Mouse (Mus musculus): Measurements from ENCODE around the gene D2hgdh. TPM values are rescaled to one million over a fixed set of nuclear protein-coding genes. Genes with fewer than 3 reads are reported as not detected.
A peak's percentile ranks its signal among the peaks of the same experiment; 100 is the strongest.

D2hgdh gene
- polyA plus RNA-seq (2015; fragmentation: Nextera tagmentation; extraction: Ambion mirVana) = 15.5 and 16.1 TPM in 2 replicates

- H3K9ac ChIP-seq (replicated peaks) = peak within 1 kb of the TSS; percentile 61
- peaks cover 17% of the 10 kb centered on the region for H3K4me1 ChIP-seq
- H3K9me3 ChIP-seq = no peaks in the 10 kb centered on the region
- peak within 1 kb of the TSS; percentile 96 for H3K27ac ChIP-seq (replicated peaks)
- H3K4me3 ChIP-seq = peak within 1 kb of the TSS; percentile 61
- H3K27me3 ChIP-seq = no peaks in the 10 kb centered on the region
- 4% methylated on average over 10 of the region's 10 CpGs for WGBS
- peak within 1 kb of the TSS; percentile 78 for H3K4me2 ChIP-seq (replicated peaks)
- H3K36me3 ChIP-seq = peaks cover 6% of the 10 kb centered on the region
- peak; percentile 15 for ATAC-seq (replicated peaks)
Measured at GRCm38 (mm10) chr1:93824609-93825008, at the start of gene D2hgdh. D2hgdh (plus strand) TSS chr1:93824909.

GRCm38 (mm10) chr1:93776686-93777085 is 48.0 kb upstream of the D2hgdh start:
- no peak overlapping the region for H3K9ac ChIP-seq (replicated peaks)
- no peaks in the 10 kb centered on the region for H3K9me3 ChIP-seq
- WGBS = 91% methylated on average over 5 of the region's 5 CpGs
- no peak overlapping the region for H3K4me2 ChIP-seq (replicated peaks)
- no peaks in the 10 kb centered on the region for H3K27me3 ChIP-seq
- no peak overlapping the region for H3K4me3 ChIP-seq
- H3K36me3 ChIP-seq = peaks cover 70% of the 10 kb centered on the region
- ATAC-seq (replicated peaks) = no peak
- no peaks in the 10 kb centered on the region for H3K4me1 ChIP-seq
- no peak overlapping the region for H3K27ac ChIP-seq (replicated peaks)

GRCm38 (mm10) chr1:93786912-93787311 is 37.8 kb upstream of the D2hgdh start:
- no peaks in the 10 kb centered on the region for H3K27me3 ChIP-seq
- H3K36me3 ChIP-seq = peaks cover 87% of the 10 kb centered on the region
- no peaks in the 10 kb centered on the region for H3K4me1 ChIP-seq
- no peak overlapping the region for H3K4me3 ChIP-seq
- no peak overlapping the region for H3K9ac ChIP-seq (replicated peaks)
- no peaks in the 10 kb centered on the region for H3K9me3 ChIP-seq
- no peak overlapping the region for H3K27ac ChIP-seq (replicated peaks)
- 87% methylated on average over 2 of the region's 2 CpGs for WGBS
- no peak for ATAC-seq (replicated peaks)
- H3K4me2 ChIP-seq (replicated peaks) = no peak overlapping the region

GRCm38 (mm10) chr1:93794526-93794925 is 30.2 kb upstream of the D2hgdh start:
- H3K27me3 ChIP-seq = no peaks in the 10 kb centered on the region
- no peak overlapping the region for H3K9ac ChIP-seq (replicated peaks)
- no peak overlapping the region for H3K4me2 ChIP-seq (replicated peaks)
- no peak overlapping the region for H3K27ac ChIP-seq (replicated peaks)
- 95% methylated on average over 8 of the region's 8 CpGs for WGBS
- peaks cover 73% of the 10 kb centered on the region for H3K36me3 ChIP-seq
- no peaks in the 10 kb centered on the region for H3K9me3 ChIP-seq
- no peak overlapping the region for H3K4me3 ChIP-seq
- ATAC-seq (replicated peaks) = no peak
- H3K4me1 ChIP-seq = no peaks in the 10 kb centered on the region

- no peak overlapping the region for H3K4me3 ChIP-seq
- H3K4me2 ChIP-seq (replicated peaks) = no peak overlapping the region
- no peak for ATAC-seq (replicated peaks)
- no peaks in the 10 kb centered on the region for H3K27me3 ChIP-seq
- H3K27ac ChIP-seq (replicated peaks) = no peak overlapping the region
- H3K9me3 ChIP-seq = no peaks in the 10 kb centered on the region
- H3K36me3 ChIP-seq = peaks cover 63% of the 10 kb centered on the region
- H3K4me1 ChIP-seq = peaks cover 4% of the 10 kb centered on the region
- H3K9ac ChIP-seq (replicated peaks) = no peak overlapping the region
- WGBS = 81% methylated on average over 8 of the region's 8 CpGs
Measured at GRCm38 (mm10) chr1:93795886-93796285, 28.8 kb upstream of the D2hgdh start.

- H3K4me1 ChIP-seq = peaks cover 33% of the 10 kb centered on the region
- peak overlapping the region; percentile 94 for H3K4me2 ChIP-seq (replicated peaks)
- H3K9ac ChIP-seq (replicated peaks) = peak overlapping the region; percentile 74
- WGBS = 78% methylated on average over 21 of the region's 21 CpGs
- peak overlapping the region; percentile 78 for H3K27ac ChIP-seq (replicated peaks)
- no peaks in the 10 kb centered on the region for H3K9me3 ChIP-seq
- peak overlapping the region; percentile 72 for H3K4me3 ChIP-seq
- no peak for ATAC-seq (replicated peaks)
- H3K27me3 ChIP-seq = no peaks in the 10 kb centered on the region
- H3K36me3 ChIP-seq = peaks cover 22% of the 10 kb centered on the region
Measured at GRCm38 (mm10) chr1:93800670-93801503, 23.8 kb upstream of the D2hgdh start.

GRCm38 (mm10) chr1:93801741-93802238 is 22.9 kb upstream of the D2hgdh start, which contains the start of gene Dtymk:
Dtymk (minus strand) TSS chr1:93801934.
- ATAC-seq (replicated peaks) = peak; percentile 66
- Histone ChIP-seq H3K36me3 (peaks cover 21% of the 10 kb centered on the region), H3K9ac (replicated peaks) (peak within 1 kb of the TSS; percentile 74), H3K4me1 (peaks cover 33% of the 10 kb centered on the region), H3K4me2 (replicated peaks) (peak within 1 kb of the TSS; percentile 94), H3K4me3 (peak within 1 kb of the TSS; percentile 72), H3K27me3 (no peaks in the 10 kb centered on the region), H3K9me3 (no peaks in the 10 kb centered on the region), H3K27ac (replicated peaks) (peak within 1 kb of the TSS; percentile 96)
- WGBS = under 1% methylated on average over 42 of the region's 42 CpGs

- peaks cover 25% of the 10 kb centered on the region for H3K36me3 ChIP-seq
- no peaks in the 10 kb centered on the region for H3K27me3 ChIP-seq
- H3K9me3 ChIP-seq = no peaks in the 10 kb centered on the region
- peak overlapping the region; percentile 96 for H3K27ac ChIP-seq (replicated peaks)
- WGBS = 81% methylated on average over 5 of the region's 5 CpGs
- no peak overlapping the region for H3K9ac ChIP-seq (replicated peaks)
- H3K4me3 ChIP-seq = 0 out of 2 replicates have a peak overlapping the region, but pooled peaks have one; percentile 90
- peaks cover 33% of the 10 kb centered on the region for H3K4me1 ChIP-seq
- ATAC-seq (replicated peaks) = no peak
- peak overlapping the region; percentile 94 for H3K4me2 ChIP-seq (replicated peaks)
Measured at GRCm38 (mm10) chr1:93802771-93803170, 21.9 kb upstream of the D2hgdh start.

GRCm38 (mm10) chr1:93803556-93804507 is 20.9 kb upstream of the D2hgdh start, which contains the start of gene Ing5:
Ing5 (plus strand) TSS chr1:93803965.
- peak; percentile 91 for ATAC-seq (replicated peaks)
- Histone ChIP-seq H3K9me3 (no peaks in the 10 kb centered on the region), H3K4me1 (peaks cover 33% of the 10 kb centered on the region), H3K27ac (replicated peaks) (peak within 1 kb of the TSS; percentile 96), H3K36me3 (peaks cover 26% of the 10 kb centered on the region), H3K9ac (replicated peaks) (peak within 1 kb of the TSS; percentile 82), H3K4me2 (replicated peaks) (peak within 1 kb of the TSS; percentile 94), H3K27me3 (no peaks in the 10 kb centered on the region), H3K4me3 (peak within 1 kb of the TSS; percentile 90)
- under 1% methylated on average over 81 of the region's 94 CpGs for WGBS

GRCm38 (mm10) chr1:93804818-93805217 is 19.9 kb upstream of the D2hgdh start:
- Histone ChIP-seq H3K4me3 (peak overlapping the region; percentile 90), H3K4me2 (replicated peaks) (peak overlapping the region; percentile 94), H3K9me3 (no peaks in the 10 kb centered on the region), H3K4me1 (peaks cover 33% of the 10 kb centered on the region), H3K27ac (replicated peaks) (peak overlapping the region; percentile 96; the same call in 1 of the 2 replicates), H3K36me3 (peaks cover 26% of the 10 kb centered on the region), H3K27me3 (no peaks in the 10 kb centered on the region), H3K9ac (replicated peaks) (peak overlapping the region; percentile 82; the same call in 1 of the 2 replicates)
- ATAC-seq (replicated peaks) = no peak
- 80% methylated on average over 4 of the region's 4 CpGs for WGBS

- 81% methylated on average over 5 of the region's 5 CpGs for WGBS
- Histone ChIP-seq H3K36me3 (peaks cover 26% of the 10 kb centered on the region), H3K4me2 (replicated peaks) (no peak overlapping the region), H3K27me3 (no peaks in the 10 kb centered on the region), H3K9ac (replicated peaks) (no peak overlapping the region; the same call in 1 of the 2 replicates), H3K4me1 (peaks cover 33% of the 10 kb centered on the region), H3K9me3 (no peaks in the 10 kb centered on the region), H3K4me3 (no peak overlapping the region), H3K27ac (replicated peaks) (no peak overlapping the region)
- no peak for ATAC-seq (replicated peaks)
Measured at GRCm38 (mm10) chr1:93805221-93805951, 19.3 kb upstream of the D2hgdh start.

All from forebrain, embryonic 15.5 days (tissue).